Mouse (Mus musculus) gastrocnemius, postnatal 4 days (tissue): Measurements from ENCODE around the gene Grm5. TPM values are rescaled to one million over a fixed set of nuclear protein-coding genes. Genes with fewer than 3 reads are reported as not detected.

Source experiments
- DNase-seq, 2 experiments: peaks; one replicate each; pipeline ENCODE4 v3.0.0; 2021 to 2022; ENCODE audit warnings: low spot score in 2 of 2, mixed read lengths in 2 of 2
- long read RNA-seq, 2 experiments: library from polyadenylated mRNA; stranded (forward); transcript quantifications; one replicate each; pipeline ENCODE4 v2.0.0; 2021
- total RNA-seq, 2 experiments: library from RNA; stranded (reverse); gene quantifications; 2 replicates each; pipeline ENCODE4 v1.2.3; 2021

Grm5 gene
- not detected for total RNA-seq
- long read RNA-seq, experiment 1, result 0 reads
- long read RNA-seq, experiment 2, result 0 reads

DNA sequence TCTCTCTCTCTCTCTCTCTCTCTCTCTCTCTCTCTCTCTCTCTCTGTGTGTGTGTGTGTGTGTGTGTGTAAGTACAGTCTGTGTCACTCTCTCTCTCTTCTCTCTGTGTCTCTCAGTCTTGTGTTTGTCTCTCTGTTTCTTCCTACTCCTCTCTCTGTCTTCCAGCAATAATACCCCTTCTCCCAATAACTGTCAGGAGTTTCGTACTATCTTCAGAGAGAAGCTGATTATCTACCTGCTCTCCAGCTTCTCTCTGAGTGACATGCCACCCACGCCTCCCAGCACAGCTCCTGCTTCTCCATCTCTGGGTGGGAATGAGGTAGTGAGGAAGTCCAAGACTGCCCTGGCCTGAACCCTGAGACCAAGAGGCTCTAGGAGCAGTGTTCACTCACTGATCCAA lies at the start of gene Grm5:
Gene Grm5 (plus strand): TSS at position 301 of the 400 bp plus-strand sequence.
- no peak for DNase-seq

DNA sequence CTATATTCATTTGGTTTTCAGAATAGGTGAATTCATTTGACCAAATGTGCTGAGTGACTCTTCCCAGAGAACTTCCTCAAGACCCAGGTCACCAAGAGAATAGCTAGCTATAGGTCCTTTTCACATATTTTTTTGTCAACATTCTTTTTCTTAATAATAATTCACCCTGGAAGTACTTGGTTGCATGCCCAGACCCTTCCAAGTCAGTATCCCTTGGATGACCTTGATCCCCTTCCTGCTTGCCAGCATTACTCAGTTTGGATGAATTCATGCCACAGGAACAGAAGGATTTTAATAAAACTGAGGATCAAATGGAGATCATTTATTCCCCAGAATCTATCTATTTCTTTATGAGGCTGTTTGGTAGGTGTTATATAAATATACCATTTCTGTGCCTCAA lies 44.9 kb upstream of the Grm5 start:
- DNase-seq, result no peak

DNA sequence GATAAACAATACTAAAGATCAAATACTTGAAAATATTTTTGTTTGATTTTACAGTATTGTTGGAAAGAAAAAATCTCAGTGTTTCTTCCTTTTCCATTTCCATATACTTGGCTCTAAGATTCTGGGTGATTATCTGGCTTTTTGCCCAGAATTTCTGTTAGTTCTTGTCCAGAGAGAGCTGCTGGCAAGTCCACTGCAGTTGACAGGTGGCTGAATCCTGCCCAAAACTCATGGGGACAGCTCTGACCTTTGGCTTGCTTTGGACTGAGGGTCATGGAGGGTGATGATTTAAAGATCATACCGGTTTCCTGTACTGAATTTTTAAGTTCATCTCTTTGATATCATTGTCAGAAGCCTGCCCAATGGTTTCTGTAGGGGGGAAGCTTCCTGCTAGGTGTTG lies 18.7 kb upstream of the Grm5 start:
- DNase-seq, result no peak

DNA sequence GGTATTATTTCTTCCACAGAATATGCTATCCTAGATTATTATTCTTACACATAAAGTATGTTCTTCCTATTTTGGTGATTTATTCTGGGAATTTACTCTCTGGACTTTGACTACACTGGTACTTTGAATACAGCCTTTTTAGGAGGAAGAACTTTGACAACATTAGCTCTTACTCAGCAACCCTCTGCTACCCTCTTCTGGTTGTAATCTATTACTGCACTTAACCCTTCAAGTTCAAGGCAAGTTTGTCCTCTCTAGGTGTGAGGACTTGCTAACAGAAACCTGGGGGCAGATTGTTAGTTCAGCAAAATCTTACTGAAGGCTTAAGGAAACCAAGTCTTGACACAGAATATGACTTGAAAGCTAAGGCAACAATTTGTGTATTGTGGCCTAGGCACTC lies 17.5 kb upstream of the Grm5 start:
- no peak for DNase-seq

DNA sequence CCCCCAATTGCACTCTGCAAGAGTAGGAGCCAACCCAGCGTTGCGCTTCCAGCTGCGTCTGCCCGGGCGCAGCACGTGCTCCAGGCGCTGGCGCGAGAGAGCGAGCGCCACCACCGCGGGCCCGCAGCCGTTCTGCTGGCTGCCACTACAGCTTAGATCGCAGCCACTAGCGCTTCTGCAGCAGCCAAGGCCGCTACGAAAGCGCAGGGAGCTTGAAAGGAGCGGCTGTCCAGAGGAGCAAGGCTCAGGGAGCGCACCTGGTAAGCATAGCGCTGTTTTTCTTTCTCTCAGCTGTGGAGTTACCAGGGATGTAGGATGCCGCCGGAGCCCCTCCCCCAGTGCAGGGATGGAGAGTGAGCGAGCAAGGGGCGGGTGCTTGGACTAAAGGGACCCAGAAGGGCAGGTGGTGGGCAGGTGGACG lies 323 bp downstream of the Grm5 start:
- DNase-seq, result no peak

DNA sequence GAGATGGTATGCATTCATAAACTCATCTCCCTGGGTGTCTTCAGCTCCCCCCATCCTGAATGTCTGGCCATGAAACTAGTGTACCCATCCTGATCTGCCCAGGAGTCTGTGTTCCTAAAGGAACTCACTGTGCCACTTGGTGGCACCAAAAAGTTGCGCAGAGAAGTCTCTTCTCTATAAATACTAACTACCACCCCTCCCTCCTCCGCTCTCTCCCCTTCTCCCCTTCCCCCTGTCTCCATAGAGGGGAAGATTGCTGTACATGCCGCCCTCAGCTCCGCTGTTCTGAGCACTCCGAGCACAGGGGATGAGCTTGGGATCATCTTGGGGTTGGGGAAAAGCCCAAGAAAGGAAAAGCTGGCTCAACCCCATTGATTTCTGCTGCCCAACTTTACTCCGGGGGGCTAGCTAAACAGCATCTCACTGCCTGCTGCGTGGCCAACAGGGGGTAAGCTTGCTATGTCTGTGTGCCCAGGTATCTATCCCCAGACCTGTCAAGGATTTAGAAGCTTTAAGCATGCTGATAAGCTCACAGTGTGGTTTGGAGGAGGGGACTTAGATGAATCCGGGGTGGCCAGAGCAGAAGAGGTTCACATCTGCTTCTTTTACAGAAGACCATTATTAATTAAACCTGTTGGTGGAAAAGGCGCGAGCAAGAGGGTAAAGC lies 2.4 kb downstream of the Grm5 start:
- DNase-seq, result no peak

DNA sequence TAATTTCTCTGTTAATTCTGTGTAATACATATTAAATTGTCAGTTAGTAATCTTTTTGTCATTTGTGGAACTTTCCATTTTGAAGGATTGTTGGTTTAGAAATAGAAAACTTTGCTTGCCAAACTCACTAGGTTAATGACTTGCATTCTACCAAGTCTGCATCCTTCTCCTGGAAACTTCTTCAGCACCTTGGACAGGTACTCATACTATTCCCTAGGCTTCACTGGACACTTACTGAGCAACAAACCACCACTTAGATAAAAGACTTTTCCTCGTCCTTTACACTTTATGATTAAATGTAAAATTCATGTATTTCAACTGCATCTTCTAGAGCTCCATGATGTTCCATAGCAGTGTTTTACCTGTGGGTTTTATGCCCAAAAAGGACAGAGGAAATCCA lies 4.0 kb downstream of the Grm5 start:
- DNase-seq, result no peak

DNA sequence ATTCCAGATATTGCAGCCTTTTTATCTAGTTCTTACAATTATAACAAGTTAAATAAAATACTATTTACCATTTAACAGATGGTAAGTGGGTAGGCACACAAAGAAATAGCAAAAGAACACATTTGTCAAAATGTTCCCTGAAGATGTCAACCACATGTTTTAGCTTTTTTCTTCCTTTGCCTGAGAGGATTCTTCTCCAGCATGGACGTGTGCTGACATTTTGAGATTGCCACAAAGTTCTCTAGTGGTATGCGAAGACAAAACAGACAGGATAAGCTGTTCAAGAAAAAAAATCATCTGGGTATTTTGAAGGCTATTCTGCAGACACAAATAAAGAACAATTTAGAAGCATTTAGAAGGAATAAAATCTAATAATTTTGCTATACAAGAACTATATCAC lies 42.3 kb downstream of the Grm5 start:
- no peak for DNase-seq

DNA sequence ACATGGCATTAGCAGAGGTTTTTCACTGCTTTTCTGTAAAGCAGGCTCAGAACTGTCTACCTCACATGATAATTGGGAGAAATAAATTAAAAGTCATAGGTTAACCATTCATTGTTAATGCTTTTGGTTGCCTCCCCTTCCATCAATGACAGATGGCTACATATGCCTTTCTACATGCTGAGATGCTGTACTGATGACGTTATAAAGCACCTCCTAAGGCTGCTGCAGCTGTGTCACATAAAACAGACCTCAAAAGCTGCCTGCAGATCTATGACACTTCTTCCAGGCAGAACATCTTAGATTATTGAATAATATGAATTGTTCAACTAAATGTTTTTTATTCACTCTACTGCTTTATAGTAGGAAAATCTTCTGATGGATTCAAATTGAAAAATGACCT lies 51.6 kb downstream of the Grm5 start:
- DNase-seq, result no peak

DNA sequence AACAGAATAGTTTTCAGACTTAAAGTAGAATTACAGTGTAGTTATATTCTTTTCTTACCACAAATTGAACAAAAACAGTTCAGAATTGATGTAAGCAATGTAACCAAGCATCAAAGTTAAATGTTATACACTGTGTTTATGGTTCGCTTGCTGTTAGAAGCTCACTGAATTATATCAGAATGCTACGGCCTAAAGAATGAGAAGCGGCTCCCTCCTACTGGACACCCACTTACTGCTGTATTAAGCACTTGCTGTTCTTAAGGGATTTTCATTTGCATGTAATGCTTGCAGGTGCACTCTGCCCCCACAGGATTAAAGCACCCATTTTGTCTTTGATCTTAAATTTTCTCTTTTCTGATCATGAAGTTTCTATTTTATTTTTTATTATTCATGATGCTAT lies 66.6 kb downstream of the Grm5 start:
- no peak for DNase-seq

DNA sequence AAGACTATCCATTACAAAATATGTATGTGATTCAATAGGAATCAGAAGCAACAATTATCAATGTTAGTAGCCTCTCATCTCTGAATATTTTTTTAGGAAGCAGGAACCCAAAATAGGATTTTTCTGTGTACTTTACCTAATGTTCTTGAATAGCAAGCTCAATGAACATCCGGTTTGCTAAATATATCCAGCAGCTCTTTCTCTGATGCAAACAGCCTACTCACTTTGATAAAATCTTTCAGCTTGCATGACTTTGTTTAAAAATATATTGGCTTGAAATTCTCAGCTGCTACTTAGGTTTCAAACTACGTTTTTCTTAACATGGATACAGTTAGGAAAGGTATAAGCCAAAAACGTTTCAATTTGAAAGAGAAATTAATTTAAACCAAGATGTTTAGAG lies 77.8 kb downstream of the Grm5 start:
- DNase-seq, result no peak

DNA sequence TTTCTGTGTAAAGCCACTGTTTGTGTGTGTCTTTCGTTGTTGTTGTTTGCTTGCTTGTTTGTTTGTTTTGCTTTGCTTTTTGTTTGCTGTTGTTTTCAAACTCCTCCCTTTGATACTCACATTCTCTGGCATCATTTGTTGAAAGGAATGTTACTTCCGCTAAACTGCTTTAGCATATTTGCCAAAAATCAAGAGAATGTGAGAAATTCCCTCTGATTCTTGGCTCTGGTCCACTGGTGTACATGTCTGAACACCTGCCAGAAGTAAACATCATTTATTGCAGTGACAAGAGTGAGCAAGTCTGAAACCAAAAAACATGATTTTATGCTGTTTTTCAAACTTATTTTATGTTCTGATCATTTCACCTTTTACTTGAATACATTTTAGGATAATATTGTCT lies 80.1 kb downstream of the Grm5 start:
- DNase-seq, result no peak

DNA sequence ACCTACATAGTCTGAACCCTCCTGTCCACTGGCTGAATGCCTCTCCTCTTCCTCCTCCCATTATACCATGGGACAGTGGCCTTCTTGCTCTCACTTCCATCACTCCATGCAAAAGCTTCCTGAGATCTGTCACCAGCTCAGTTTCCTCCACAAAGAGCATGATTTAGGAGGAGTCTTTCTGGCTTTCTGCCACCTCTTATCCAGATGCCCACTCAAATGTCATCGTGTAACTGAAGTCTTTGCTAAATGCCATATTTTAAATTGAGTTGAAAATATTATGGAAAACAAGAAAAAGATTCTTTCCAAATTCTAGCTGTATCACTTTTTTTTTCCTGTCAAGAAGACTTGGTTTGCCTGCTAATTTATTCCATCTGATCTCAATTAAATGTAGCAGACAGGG lies 132.4 kb downstream of the Grm5 start:
- no peak for DNase-seq

DNA sequence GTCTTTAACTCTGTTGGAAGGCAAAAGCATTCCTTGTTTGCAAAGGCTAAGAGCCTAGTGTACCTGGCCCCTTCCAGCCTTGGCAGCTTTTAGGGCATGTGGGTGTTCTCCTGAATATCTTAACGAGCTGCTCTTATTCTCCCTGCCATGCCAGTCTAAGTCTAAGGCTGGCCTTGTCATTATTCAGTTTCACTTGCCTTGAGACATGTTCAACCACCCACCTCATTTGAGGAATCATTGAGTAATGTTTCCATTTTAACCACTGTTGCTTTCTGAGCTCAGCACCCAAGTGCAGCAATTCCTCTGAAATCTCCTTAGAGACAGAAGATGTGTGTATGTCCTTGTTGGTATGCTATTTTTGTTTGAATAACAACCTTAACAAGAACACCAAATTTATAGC lies 134.7 kb downstream of the Grm5 start:
- DNase-seq, result no peak

DNA sequence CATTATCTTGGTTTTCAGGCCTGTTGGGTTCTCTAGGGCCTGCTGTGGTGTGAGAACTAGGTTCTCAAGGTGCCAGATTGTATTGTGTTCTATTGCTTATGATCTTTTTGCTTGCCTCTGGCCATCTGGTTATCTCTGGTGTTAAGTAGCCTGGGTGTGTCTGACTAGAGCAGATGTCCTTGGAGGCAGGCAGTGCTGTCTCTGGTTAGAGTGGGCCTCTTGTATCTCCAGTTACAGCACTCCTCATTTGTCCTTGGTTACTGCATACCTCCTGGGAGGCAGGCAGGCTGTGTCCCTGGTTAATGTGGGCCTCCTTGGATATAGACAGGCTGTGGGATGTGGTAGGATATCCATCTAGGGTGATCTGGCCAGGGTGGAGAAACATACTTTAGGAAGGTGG lies 150.5 kb downstream of the Grm5 start:
- DNase-seq, result no peak

DNA sequence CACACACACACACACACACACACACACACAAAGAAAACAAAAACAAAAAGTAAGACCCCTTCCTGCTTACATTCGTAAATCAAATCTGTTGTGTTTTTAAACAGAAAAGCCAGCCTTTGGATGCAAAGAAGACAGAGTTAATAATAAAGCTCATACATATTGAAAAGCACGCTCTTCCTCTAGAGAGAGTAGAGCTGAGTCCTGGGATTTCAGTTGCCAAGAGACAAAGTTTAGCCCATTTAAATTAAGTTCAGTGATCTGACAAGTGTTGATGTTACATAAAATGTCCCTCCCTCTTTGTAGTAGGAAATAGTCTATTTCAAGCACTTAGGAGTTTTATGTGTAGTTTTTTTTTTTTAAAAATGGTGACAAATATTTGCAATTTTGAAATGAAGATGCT lies 178.0 kb downstream of the Grm5 start:
- no peak for DNase-seq

DNA sequence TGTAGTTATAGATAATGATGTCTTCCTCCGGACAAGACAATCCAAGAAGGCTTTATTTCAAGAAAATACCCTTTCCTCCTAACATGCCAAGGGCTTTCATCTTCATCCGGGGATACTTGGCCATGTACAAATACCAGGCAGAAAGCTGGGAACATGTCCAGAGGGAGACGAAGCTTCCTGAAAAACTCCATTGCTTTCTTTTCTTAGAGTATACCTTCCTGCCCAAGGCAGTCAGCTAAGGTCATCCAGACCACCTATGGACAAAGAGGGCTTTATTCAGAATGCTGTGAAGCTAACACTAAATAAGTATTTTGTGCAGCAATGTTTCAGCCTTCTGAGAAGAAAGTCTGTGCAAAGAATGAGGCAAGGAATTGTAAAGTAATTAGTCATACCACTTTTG lies 178.4 kb downstream of the Grm5 start:
- no peak for DNase-seq

DNA sequence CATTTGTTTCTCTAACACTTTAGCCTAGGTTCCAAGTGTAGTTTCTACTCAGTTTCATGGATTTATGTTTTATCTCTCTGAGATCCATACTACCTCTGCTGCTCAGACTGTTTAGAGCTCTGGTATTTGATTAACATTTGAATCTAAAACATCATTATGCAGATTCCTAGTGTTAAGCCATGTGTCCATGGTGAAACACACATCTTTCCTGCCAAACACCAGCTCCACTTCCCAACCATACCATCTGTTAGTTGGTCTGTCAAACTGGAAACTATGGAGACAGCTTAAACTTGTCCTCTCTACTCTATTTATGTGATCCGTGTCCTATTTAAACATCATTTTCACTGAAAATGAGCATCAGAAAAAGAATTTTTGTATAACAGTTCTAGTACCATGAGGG lies 203.6 kb downstream of the Grm5 start:
- DNase-seq, result no peak

DNA sequence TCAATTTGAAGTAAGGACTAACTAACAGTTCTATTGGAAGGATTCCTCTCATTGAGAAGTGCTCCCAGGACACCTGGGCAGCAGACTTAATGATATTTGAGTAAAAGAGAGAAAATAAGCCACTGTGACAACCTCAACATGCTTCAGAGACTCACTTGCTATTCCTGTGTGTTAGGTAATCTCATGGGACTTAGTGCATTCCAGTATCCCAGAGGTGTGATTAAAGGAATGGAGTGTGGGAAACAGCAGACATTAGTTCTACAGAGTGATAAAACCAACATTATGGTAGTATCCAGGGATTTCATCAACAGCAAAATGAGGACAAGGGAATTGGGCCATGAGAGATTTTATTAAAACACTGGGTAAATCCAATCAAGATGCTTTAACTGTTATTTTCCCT lies 205.0 kb downstream of the Grm5 start:
- DNase-seq, result no peak

DNA sequence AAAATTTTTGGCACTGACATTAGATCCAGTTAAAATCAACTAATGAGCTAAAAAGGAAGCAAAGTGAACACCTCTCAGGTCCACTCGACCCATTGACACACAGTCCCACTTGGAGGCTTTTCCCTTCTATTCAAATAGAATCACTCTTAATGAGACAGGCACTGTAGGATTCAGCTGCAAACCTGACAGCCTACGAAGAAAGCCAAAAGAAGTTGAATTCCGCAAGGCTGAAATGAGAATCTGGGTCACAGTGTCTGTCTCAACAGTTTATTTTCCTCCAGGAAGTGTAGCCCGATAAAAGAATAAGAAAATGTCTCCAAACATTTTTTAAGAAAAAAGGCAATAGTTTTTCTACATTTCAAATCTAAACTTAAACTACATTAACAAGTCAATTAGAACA lies 209.9 kb downstream of the Grm5 start:
- DNase-seq, result no peak

DNA sequence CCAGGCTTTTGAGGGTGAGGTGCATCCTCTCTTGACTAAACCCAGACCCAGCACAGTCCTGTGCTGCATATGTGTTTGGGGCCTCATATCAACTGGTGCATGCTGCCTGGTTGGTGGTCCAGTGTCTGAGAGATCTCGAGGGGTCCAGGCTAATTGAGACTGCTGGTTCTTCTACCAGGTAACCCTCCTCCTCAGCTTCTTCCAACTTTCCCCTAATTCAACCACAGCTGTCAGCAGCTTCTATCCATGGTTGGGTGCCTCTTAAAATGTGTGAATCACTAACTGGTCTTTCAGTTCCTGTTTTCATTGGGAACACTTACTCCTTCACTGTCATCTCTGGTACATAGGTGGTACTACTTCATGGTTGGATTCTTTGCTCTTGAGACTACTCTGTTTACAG lies 240.9 kb downstream of the Grm5 start:
- DNase-seq, result no peak

DNA sequence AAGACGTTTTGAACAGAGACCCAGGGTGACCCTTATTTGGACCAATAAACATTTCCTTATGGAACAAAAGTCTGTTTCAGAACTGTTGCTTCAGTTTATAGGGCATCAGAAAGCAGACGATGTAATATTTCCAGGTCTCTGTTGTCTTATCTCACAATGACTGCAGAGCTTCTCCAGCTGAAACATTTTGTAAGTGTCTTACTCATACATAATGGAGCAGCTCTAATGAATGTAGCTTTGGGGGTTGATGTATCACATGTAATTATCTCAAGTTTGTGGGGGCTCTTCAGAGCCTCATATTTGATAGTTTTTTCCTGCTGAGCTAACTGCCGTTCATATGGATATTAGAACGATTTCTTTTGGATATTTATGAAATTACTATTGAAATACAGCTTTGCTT lies 250.7 kb downstream of the Grm5 start:
- no peak for DNase-seq

DNA sequence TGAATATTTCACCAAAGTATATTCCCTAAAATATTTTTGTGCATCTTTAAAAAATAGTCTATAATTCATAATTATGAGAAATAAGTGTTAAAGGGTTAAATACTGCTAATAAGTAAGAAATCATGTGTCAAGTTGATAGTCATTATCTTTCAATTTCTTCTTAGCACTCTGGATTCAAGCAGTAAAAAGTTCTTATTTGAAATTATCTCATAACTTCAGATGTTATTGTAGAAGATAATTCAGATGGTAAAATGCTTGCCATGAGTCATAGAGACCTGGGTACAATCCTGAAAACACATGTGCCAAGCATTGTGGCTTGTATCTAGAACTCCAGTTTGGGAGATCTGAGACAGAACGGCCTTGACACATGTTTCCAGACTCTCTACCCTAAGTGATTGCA lies 254.6 kb downstream of the Grm5 start:
- no peak for DNase-seq

DNA sequence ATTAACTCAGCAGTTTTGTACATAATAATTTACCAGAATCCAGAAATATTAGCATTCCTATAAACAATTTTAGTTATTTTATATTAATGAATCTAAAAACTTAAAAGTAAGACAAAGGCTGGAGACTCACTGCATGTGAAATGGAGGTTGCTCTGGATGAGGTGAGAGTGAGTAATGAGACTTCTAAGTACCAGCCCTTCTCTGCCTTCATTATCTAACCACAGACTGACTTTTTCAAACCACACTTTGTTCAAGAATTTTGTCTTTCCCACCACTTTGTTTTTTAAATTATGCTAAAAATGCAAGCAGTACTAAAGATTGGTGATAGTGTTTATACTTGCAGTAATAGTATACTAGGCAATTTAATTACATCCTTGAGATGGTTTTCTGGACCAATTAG lies 259.5 kb downstream of the Grm5 start:
- DNase-seq, result no peak
